Mouse (Mus musculus): ENCODE results near the gene Gss.
"Not testable (repeated sequence)": the region's sequence is repeated elsewhere in the genome, so short reads cannot be mapped to it uniquely, and the experiment has no call there.

The Gss gene

DNA sequence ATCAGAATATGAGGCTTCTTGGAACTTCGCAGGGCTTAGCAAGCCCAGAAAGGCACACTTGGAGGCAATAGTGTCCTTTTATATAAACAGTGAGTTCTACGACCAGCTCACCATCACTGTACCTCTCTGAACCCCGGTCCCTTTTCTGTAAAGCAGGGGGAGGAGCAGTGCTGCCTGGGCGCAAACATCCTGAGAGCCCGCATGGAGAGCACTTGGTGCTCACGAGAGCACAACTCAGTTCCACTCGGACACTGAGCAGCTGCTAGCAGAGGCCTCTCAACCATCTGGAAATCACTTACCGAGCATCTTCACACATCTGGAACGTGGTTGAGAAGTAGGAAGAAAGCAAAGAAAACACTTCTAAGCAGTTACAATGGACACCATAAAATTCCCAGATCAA lies 16.0 kb downstream of the Gss start:
- DNase-seq (ENCODE audit: extremely low read depth, low read depth, low spot score): no peak

DNA sequence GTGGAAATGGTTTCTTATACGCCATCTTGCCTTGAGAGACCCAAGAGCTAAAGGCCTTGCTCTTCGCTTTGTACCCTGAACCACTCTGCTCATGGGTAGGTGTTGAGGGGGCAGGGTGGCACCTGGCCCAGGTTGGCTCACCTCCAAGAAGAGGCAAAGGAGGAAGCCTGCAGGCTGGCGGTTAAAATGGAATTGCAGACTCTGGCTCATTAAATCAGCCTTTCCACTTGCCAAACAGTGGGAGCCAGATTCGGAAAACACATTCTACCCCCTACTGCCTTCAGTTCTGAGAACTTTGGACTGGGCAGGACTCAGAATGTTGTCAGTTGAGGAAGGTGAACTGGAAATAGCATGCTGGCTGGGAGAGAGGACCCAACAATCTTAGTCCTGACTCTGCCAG lies 17.9 kb downstream of the Gss start:
- no peak for DNase-seq (ENCODE audit: extremely low read depth, low read depth, low spot score)

DNA sequence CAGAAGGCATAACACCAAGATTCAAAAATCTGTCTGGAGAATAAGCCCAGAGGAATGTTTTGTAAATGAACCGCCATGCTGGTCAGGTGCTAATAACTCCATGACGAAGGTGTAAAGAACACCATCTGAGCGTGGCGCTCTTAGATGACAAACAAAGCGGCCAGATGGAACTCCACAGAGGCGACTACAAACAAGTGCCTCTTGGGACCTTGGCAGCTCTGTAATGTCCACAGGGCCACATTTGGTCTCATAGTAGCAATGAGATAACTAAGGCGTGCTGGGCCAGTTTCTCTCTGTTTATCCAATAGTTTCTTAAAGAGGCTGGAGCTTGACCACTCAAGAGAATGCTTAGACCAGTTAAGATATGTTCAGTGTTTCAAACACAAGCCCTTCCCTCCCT lies 18.6 kb downstream of the Gss start:
- no peak for DNase-seq (ENCODE audit: extremely low read depth, low read depth, low spot score)

DNA sequence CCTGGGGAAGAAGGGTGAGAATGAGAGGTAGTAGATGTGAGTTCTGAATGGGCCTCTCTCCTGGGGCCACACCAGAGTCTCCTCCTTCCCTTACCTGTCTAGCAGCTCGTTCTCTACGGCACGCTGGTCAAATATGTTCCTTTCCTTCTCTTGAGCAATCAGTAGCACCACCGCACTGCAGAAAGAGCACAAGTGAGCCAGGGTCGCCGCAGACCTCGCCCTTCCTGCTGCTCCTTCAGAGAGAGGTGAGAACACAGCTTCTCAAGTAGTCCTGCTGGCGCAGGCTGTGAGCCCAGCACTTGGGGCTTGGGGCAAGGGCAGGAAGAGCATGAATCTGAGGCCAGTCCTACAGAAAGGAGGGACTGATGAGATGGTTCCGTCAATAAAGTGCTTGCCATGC lies 19.6 kb downstream of the Gss start:
- no peak for DNase-seq (ENCODE audit: extremely low read depth, low read depth, low spot score)

DNA sequence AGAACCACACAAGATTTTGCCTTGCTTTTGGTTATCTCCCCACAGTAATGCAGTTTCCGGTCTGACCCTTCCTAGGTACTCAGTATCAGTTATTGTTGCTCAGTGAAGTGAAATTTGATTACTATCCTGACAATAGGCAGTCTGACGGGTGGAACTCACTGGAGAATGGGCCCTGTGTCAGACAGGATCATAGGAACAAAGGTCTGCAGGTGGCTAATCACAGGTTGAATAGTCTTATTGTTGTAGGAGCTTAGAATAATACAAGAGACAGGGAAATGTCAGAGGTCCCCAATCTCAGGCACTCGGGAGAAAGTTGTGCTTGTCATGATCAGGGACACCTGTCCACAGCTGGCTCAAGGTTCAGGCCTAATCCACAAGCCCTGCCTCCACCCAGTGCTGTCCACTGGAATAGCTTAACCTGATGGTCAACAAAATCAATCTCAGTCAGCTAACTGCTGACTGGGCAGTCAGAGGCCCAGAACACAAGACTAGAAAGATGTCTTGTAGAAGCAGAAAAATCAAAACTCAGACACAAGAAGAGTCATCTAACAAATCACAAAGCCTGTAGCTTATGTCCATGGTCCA lies 23.3 kb downstream of the Gss start:
- no peak for DNase-seq (ENCODE audit: extremely low read depth, low read depth, low spot score)

DNA sequence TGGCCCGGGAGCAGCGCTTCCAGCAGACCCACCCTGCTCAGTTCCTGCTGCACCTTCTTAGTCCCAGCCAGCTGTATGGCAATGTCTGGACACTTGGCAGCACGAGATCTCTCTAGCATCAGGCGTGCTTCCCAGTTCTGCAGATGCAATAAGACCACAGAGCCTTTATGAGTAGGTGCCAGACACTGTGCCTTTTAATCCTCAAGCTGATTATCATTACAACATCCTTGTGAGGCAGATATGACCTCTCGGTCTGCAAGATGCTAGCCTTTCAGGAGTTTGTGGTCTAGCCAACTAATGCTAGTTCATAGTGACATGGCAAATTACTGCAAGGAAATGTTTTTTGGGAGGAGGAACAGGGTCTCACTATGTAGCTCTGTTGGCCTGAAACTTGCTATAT lies 24.9 kb downstream of the Gss start:
- no peak for DNase-seq (ENCODE audit: extremely low read depth, low read depth, low spot score)

DNA sequence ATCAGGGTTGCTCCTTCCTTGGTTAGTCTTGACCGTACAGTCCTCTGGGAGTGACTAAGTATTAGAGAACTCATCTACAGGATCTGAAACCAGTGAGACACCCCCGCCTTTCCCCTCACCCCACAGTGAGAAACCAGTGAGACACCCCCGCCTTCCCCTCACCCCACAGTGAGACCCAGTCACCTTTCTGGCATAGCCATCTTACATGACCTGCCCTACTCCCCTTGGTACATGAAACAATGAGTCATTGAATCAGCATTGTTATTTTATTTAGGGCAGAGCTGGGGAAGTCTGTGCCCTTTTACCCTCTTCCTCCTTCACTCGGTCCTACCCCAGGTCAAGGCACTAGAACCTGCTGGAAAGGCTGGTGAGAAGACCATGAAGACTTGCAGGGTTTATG lies 29.7 kb downstream of the Gss start:
- no peak for DNase-seq (ENCODE audit: extremely low read depth, low read depth, low spot score)

DNA sequence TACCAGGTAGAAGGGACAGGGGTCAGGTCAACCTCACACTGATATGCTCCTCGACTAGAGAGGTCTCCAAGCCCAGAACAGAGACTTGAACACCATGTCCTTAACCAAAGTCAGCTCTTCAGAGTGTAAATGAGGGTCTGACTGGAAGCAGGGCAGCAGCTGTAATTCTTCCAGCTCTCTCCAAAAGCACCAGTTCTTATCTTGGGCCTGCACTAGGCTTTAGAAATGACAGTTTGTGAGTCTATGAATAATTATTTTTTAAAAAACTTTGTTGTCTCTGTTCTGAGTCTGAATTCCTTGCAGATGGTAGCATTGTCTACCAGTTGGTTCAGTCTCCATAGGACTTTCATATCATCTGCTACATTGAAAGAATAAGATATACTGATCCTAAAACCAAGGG lies 30.4 kb downstream of the Gss start:
- no peak for DNase-seq (ENCODE audit: extremely low read depth, low read depth, low spot score)

DNA sequence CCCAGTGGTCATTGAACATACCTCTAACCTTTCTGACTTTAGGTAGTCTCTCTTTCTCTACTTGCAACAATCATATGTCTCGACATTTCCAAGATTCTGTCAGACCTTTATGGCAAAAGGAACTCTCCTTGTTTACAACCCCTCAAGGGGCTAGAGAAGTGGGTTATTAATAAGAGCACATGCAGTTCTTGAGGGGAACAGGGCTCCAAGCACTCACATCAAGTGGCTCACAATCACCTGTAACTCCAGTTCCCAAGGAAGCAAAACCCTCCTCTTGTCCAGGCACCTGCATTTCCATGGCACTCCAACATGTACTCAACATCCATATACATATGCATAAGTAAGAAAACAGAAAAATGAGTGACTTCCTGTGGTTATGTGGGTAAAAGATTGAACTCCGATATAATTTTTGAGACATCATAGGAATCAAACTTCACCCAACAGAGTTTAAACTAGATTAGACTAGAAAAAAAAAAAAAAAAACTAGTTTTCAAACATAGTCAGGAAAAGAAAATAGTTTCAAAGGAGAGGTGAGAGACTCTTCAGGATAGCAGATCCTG lies 38.1 kb downstream of the Gss start:
- DNase-seq (ENCODE audit: extremely low read depth, low read depth, low spot score): no peak

DNA sequence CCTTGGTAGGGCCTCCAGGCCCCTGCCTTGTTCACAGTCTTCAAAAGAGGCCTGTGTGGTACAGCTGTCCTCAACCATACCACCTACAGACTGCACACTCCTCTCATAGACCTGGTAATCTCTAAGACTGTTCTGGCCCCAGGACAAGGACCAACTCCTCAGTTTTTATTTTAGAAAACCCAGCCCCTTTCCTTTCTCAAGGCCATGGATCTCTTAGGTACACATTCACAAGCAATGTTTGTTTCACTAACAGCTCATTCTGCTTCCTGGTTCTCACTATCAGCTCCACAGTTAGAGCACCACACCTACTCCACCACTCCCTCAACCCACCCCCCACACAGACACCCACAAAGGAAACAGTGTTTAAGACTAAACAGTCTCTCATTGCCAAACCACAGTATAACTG lies 39.7 kb downstream of the Gss start:
- DNase-seq (ENCODE audit: extremely low read depth, low read depth, low spot score): no peak

DNA sequence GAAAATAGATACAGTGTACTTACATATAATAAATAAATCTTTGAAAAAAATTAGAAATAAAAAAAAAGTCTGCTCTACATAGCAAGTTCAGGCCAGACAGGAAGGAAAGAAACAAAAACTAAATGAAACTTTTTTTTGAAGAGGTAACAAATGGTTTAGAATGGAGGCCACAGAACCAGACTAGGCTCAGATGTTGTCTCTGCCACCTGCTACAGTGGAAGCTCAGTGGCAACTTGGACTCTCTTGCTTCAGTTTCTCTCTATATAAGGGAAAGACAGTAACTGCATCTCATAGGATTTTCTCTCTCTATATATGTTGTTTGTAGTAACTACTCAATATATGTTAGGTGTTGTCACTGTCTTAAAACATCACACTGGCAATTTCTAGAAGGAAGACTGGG lies 40.3 kb downstream of the Gss start:
- DNase-seq (ENCODE audit: extremely low read depth, low read depth, low spot score): no peak

DNA sequence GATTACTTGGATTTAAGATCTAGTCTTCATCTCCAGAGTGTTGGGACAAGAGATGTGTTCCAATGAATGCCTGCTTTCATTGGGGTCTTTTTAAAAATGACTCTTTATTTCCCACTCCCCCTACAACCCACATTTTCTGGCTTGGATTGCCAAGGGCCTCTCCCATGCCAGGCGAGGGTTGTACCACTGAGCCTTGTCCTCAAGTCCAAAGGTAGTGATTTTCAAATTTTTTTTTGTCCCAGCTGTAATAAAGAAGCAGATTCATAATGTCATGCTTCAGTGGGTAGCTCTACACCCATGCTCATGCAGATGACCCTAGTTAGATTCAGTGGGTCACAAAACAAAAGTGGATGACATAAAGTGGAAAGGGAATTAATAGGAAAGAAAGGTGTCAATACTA lies 45.7 kb downstream of the Gss start:
- DNase-seq (ENCODE audit: extremely low read depth, low read depth, low spot score): no peak

DNA sequence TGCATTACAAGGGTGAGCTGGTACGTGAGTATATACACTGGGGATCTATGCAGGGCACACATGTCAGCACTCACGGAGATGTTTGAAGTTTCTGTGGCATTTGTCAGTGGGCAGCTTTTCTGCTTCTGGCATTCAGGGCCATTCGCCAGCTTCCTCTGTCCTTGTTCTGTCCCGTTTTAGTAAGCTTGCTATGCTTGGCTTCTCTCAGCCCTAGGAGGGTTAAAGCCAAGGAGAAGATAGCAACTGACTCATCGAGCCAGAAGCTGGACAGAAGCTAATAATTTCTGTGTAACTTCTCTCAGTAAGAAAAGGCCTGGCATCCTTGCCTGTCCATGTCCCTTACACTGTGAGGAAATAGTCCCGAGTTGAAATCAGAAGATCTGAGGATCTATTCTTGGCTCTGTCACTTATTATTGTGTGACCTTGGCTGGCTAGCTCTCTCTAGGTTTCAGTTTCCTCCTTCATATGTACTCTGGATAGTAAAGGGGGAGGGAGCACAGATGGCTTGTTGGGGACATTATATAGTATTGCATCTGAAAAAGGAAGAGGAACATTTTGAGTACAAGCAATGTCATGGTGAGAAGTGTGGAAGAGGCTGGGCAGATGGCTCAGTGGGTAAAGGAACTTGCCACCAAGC lies 51.7 kb downstream of the Gss start:
- DNase-seq (ENCODE audit: extremely low read depth, low read depth, low spot score): peak; percentile 82

DNA sequence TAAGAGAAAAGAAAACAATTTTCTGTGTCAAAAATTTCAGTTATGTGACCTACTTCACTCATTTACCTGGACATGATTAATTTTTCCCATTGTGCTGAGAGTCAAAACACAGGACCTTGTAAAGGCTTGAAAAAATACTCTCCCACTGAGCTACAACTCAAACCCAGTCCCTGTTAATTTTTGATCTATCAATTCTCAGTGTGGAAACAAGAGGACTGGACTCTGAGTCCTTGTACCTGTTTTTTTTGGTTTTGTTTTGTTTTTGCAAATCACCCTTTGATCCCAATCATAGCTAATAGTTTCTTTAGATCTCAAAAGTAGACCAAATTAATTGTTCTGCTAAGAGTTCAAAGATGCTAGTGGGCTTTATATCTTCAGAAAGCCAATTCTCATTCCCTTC lies 52.9 kb downstream of the Gss start:
- DNase-seq (ENCODE audit: extremely low read depth, low read depth, low spot score): no peak

DNA sequence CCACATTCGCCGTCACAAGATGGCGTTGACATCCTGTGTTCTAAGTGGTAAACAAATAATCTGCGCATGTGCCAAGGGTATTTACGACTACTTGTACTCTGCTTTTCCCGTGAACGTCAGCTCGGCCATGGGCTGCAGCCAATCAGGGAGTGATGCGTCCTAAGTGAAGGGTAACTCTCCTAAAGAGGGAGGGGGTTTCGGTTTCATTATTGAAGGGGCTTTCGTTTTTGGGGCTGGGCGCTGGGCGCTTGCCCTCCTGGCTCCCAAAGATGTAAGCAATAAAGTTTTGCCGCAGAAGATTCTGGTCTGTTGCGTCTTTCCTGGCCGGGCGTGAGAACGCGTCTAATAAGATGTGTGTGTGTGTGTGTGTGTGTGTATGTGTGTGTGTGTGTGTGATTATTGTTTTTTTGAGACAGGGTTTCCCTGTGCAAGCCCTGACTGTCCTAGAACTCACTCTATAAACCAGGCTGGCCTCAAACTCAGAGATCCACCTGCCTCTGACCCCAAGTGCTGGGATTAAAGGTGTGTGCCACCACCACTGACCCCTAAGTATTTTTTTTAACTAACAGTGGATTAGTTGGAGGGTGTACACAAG lies 54.0 kb downstream of the Gss start:
- DNase-seq (ENCODE audit: extremely low read depth, low read depth, low spot score): not testable (repeated sequence)

DNA sequence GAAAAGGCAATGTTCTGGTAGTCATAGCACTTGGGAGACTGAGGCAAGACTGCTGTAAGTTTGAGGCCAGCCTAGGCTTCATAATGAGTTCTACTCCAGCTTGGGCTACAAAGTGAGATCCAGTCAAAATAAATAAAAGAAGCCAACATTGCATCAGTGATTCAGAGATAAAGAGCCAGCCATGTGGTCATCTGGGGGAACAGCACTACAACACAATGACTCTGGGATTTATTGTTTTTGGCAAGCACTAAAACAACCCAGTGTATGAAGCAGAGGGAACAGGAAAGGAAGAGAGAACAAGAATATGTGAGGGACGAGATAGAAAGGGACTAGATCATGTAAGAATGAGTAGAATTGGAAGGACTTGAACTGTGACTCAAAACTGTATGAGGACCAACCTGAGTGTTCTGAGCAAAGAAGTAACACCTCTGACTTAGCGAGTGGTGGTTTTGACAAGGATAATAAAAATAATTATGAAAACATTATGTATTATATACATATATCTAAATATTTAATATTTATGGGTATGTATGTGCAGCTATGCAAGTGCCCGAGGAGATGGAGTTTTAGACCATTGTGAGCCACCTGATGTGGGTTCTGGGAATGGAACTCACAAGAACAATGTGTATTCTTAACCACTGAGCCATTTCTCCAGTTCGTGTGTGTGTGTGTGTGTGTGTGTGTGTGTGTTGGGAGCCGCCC lies 54.7 kb downstream of the Gss start:
- no peak for DNase-seq (ENCODE audit: extremely low read depth, low read depth, low spot score)

DNA sequence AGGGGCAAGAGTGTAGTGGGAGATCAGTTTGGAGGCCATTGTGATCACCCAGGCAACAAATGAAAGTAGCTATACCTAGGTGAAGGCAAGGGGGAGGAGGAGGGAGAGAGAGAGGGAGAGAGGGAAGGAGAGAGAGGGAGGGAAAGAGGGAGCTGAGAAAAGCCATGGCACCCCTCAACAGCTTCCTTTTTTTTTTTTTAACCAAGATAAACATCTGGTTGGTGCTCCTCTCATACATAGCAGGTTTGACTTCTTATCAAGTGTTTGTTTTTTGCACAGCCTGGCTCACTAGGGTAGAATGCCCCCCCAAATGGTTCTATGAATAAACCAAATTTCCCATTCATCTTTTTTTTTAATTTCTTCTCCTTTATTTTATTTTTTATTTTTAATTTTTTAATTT lies 56.3 kb downstream of the Gss start:
- DNase-seq (ENCODE audit: extremely low read depth, low read depth, low spot score): no peak

DNA sequence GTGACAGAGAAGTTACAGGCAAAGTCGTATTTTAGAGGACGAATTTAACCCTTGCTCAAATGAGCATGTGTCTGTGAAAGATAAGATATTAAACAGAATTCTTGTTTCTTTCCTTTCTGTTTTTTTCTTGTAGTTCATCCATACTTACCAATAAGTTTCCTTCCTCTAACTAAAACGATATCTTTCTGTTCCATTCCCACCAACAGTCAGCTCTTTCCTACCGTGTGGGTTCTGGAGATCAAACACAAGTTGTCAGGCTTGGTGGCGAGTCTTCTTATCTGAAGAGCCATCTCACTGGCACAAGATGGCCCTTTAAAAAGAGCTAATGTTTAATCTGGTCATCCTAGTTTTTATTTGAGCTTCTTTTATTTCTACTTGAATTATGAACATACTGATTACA lies 65.2 kb downstream of the Gss start:
- no peak for DNase-seq (ENCODE audit: extremely low read depth, low read depth, low spot score)

DNA sequence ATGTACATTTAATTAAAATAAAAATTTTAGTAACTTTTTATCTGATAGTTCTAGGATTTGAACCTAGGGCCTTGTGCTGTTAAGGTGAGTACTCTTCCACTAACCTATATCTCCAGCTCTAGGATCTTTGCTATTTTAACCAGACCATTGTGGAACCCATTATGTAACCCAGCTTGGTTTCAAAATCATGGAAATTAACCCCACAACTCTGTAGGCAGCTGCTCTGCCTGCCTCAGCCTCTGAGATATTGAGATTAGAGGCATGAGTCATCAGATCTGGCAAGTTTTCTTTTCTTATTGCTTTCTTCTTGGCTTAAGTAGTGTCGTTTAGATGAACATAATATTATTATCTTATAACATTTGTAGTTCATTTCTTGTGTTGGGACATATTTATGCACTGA lies 68.2 kb downstream of the Gss start:
- peak; percentile 72 for DNase-seq (ENCODE audit: extremely low read depth, low read depth, low spot score)

DNA sequence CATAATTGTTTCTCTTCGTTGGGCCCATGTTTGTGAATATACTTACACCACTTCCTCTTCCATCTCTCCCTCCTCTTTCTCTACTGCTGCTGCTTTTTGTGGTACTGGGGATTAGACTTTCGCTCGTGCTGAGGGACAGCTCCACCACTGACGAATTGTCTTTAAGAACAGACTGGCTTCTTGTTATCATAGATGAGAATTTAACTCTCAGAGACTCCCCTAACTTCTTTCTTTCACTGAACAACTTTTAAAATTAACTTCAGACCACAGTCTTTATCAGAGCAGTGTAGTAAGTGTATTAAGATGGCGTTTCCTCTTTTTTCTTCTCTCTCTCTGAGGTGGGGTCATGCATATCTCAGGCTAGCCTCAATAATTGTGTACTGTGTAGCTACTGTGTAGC lies 68.9 kb downstream of the Gss start:
- DNase-seq (ENCODE audit: extremely low read depth, low read depth, low spot score): no peak

DNA sequence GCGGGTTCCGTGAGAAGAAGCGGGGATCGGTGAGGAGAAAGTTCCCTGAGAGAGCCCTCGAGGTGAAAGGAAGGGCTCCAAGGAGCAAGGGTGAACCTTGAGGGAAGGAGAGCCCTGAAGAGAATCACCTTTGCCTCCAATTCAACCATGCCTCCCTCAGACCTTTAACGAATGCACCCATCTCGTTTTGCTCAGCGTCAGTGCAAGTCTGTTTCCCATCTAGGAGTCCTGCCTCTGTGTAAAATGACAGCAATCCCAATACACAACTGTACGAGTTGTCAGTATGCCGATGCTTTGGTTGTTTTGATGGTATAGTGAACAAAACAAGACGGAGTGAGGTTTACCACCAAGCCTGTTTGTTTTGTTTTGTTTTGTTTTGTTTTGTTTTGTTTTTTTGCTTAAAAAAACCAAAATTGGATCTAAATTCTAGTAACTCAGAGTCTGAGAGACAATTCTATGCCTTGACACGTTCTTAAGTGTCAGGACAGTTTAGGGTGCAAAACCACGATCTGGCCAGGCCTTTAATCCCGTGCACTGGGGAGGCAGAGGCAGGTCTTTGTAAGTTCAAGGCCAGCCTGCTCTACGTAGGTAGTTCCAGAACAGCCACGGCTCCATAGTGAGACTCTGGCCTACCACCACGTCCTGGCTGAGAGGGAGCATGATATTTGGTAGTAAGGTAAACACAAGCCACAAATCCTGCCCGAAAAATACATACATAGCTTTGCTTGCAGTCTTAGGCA lies 73.9 kb downstream of the Gss start:
- DNase-seq (ENCODE audit: extremely low read depth, low read depth, low spot score): no peak

All from fat pad, adult 2 months (tissue).